Mouse (Mus musculus) kidney, adult 10 weeks (tissue): Measurements from ENCODE around the gene Gng11. TPM values are rescaled to one million over a fixed set of nuclear protein-coding genes. Genes with fewer than 3 reads are reported as not detected.

Source experiments
- polyA plus RNA-seq: library from polyadenylated mRNA; stranded (reverse); fragments of 350-450 nt; fragmentation: Illumina TruSeq; extraction: RNeasy Lipid Tissue Mini Kit (QIAGEN cat#74804); gene quantifications from one replicate; pipeline ENCODE4 v1.2.3, GENCODE M21; 2014; ENCODE audit warnings: low read depth, low replicate concordance

Gng11 gene
- polyA plus RNA-seq: 92.8 TPM

DNA sequence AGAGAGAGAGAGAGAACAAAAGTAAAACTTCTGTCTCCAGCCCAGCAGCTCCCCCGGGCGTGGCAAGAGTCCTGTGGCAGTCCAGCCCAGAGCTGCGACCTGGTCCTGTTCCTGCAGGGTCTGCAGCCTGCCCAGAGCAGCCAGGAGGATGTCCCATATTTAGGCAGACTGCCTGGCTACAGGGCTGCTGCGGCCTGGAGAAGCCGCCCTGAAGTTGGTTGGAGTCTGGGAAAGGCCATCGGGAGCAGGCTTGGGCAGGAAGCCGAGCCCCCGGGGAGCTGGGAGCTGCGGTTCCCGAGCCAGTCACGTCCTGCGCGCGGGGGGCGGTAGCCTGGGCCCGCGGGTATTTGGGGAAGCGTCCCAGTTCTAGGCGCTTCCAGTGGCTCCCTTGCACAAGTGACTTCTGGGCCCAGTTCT, at the start of gene Gng11:
TSS of gene Gng11 (plus strand) at position 15 of the 417 bp plus-strand sequence.

DNA sequence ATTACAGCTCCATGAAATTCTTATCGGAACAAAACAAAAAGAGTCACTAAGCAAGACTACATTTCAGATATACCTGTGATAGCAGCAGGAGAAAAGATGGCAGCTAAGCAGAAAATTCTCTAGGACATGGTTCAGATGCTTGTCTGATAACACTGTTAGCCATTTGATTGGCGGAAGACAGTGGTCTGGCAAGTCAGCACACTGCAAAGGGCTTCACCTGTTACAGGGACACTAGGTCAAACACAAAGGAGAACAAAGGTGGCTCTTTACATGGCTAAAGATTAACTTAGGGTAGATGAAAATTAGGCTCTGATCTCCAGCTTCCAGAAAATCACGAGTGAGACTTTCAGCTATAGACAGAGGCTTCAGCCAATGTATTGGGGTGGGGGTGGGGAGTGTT, 15.0 kb upstream of the Gng11 start, which contains the start of gene Tfpi2:
TSS of gene Tfpi2 (minus strand) at position 170 of the 400 bp plus-strand sequence.

DNA sequence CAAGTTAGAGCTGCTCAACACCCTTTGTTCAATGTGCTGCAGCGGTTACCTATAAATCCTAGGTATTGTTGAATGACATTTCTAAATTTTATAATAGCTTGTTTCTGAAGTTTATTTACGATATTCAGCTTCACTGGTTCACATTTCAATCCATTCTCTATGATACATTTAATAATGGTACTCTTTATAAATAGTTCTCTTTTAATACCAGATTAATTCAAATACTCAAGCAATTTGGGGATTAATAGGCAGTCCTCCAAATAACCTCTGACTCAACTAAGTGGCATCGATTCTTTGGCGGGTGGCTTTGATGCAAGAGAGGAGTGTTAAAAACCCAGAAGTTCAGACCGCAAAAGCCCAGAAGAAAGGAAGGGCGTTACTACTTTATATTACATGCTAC, 10.2 kb upstream of the Gng11 start, which contains the start of gene Gngt1:
TSS of gene Gngt1 (plus strand) at position 301 of the 400 bp plus-strand sequence.

Other genes starting within 250 kb of the Gng11 start
- 1.1 TPM for gene Calcr, start 239.2 kb upstream of the Gng11 start, polyA plus RNA-seq
- gene Tfpi2, start 15.0 kb upstream of the Gng11 start, polyA plus RNA-seq: 159 TPM
- not detected for gene Gngt1, start 10.1 kb upstream of the Gng11 start, polyA plus RNA-seq
- 148 TPM for gene Bet1, start 83.1 kb downstream of the Gng11 start, polyA plus RNA-seq